Mouse (Mus musculus) liver, postnatal 0 days (tissue): ENCODE data around the gene Nrg4.

Experiments
- CTCF ChIP-seq: sonication (generic); IDR thresholded peaks from 2 replicates; pipeline ENCODE4 v1.5.1; 2016; ENCODE audit warnings: antibody characterized with exemption, low read depth
- EP300 ChIP-seq: IDR thresholded peaks from 2 replicates; pipeline ENCODE4 v1.6.1; 2016; ENCODE audit warnings: antibody characterized with exemption, low read depth, mild to moderate bottlenecking

- TF ChIP-seq CTCF, result no peak
- no peak for TF ChIP-seq EP300
Observed at GRCm38 (mm10) chr9:55308455-55308854, 18.2 kb downstream of the Nrg4 start.
